Mouse (Mus musculus): ENCODE data around the gene Mgat2. TPM values are rescaled to one million over a fixed set of nuclear protein-coding genes. Genes with fewer than 3 reads are reported as not detected.
A peak's percentile ranks its signal among the peaks of the same experiment; 100 is the strongest.

Gene Mgat2
- total RNA-seq, 2 experiments from 2014 or later = 34.3 to 35.4 TPM

- no peak for DNase-seq (ENCODE audit: low spot score in 2 of 2)
These were observed 26.4 kb downstream of the Mgat2 start for GRCm38 (mm10) chr12:69210056-69210979.

DNA sequence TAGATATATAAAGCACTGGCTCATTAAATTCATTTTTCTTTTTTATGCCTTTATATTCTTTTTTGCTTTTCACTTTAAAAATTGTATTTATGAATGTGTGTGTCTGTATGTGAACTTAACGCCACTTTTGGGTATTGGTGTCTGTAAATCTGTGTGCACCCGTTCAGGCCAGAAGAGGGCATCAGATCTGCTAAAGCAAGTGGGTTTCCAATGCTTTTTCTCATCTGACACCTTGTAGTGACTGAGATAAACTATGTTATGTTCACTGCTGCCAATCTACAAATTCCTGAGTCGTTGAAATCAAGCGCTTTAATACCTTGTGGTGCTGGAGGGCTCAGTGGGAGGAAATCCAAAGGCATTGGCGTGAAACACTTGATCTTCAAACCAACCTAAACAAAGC lies 27.1 kb downstream of the Mgat2 start:
- no peak for DNase-seq (ENCODE audit: low spot score in 2 of 2)

- no peak for DNase-seq (ENCODE audit: low spot score in 2 of 2)
These were observed 29.3 kb downstream of the Mgat2 start for GRCm38 (mm10) chr12:69213186-69213777.

GRCm38 (mm10) chr12:69214393-69214792 lies 30.4 kb downstream of the Mgat2 start:
- no peak for DNase-seq (ENCODE audit: low spot score in 2 of 2)

GRCm38 (mm10) chr12:69215000-69215785 lies 31.2 kb downstream of the Mgat2 start:
- DNase-seq (ENCODE audit: low spot score in 2 of 2) = peak in 1 of 2 experiments; percentile 37

DNA sequence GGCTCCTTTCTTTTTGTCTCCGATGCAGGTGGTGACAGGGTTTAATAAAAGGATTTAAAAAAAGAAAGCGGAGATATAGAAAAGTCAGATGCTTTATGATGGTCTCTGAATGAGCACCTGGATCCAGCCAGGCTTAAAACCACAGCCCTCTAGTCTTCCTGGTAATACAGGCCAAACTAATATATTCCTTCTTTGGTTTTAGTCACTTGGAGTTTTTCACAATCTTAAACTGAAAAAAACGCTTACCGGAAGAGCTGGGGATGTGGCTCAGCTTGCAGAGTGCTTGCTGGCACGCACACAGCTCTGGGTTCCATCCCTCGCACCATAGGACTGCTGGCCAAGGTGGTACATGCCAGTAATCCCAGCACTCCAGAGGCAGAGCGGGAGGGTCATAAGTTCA lies 32.6 kb downstream of the Mgat2 start:
- DNase-seq (ENCODE audit: low spot score in 2 of 2) = no peak

DNA sequence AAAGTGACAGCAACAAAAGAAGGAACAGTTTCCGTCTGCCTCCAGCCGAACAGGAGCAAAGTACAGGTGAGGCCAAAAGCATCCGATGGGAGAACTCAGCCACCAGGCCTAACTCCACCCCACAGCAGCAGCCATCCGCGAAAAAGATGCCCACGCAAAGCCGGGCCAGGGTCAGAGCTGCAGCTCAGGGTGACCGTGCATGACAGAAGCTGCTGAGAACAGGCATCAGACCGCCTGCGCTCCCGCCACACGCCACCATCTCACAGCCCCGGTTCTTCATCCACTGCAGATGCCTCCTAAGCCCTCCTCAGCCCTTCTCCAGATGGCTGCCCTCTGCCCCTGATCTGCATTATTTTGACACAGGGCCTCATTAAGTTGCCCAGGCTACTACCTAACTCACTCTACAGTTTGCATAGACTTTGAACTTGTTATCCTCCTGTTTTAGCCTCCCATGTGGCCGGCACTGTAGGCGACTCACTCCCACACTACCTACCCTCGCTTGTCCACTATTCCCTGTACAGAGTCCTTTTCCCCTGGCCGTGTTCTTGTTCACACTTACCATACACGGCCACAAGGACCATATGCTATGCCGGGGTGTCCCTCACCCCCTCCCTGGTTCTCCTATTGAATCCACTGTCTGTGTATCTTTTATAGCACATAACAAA lies 36.8 kb downstream of the Mgat2 start:
- no peak for DNase-seq (ENCODE audit: low spot score in 2 of 2)

GRCm38 (mm10) chr12:69227776-69228466 lies 44.0 kb downstream of the Mgat2 start, which contains the start of gene Pole2:
Pole2 (minus strand) TSS chr12:69228195.
- DNase-seq (ENCODE audit: low spot score in 2 of 2) = peak; percentile 88 to 92

DNA sequence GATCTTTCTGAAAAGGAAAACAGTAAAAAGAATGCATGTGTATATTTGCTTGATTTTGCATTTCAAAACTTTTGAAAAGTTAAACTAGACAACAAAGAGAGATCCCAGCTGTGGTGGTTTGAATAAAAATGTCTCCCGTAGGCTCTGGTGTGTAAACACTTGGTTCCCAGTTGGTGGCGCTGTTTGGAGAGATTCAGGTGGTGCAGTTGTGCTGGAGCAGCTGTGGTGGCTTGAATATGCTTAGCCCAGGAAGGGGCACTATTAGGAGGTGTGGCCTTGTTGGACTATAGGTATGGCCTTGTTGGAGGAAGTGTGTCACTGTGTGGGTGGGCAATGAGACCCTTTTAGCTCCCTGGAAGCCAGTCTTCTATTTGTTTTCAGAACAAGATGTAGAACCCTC lies 45.3 kb downstream of the Mgat2 start:
- DNase-seq (ENCODE audit: low spot score in 2 of 2) = no peak

- no peak for DNase-seq (ENCODE audit: low spot score in 2 of 2)
These were observed 51.8 kb downstream of the Mgat2 start for GRCm38 (mm10) chr12:69235782-69236181.

Small RNAs within 50 kb of the gene (microRNA-seq; reads per million reads assigned to microRNA genes)
- gene Gm47287 (not detected), gene Gm47295 (not detected)

Other genes with a start within 250 kb of the Mgat2 start
- 1,000 to 10,000 TPM; 1,550 to 1,635 TPM for gene Rps29, start 25.0 kb upstream of the Mgat2 start, total RNA-seq (2021)
- gene Lrr1, start 15.3 kb upstream of the Mgat2 start, total RNA-seq (2021) = 1 to 10 TPM; 1.5 to 3.8 TPM
- 100 to 1,000 TPM; 310 to 322 TPM for gene Rpl36al, start 74 bp upstream of the Mgat2 start, total RNA-seq (2021)
- gene Gm49383, start 12.9 kb downstream of the Mgat2 start, total RNA-seq (2021) = 1 to 10 TPM; 5.2 to 6.2 TPM
- 1 to 10 TPM; 1.4 to 1.7 TPM for gene Dnaaf2, start 14.3 kb downstream of the Mgat2 start, total RNA-seq (2021)
- 1 to 10 TPM; 5.3 to 6.2 TPM for gene Gm49384, start 20.1 kb downstream of the Mgat2 start, total RNA-seq (2021)
- 1 to 10 TPM; 6.1 to 6.9 TPM for gene Pole2, start 44.0 kb downstream of the Mgat2 start, total RNA-seq (2021)
- gene Klhdc1, start 57.0 kb downstream of the Mgat2 start, total RNA-seq (2021) = 1 to 10 TPM; 7.1 to 8.7 TPM
- 10 to 100 TPM; 72.3 to 74.8 TPM for gene Klhdc2, start 112.5 kb downstream of the Mgat2 start, total RNA-seq (2021)
- gene Nemf, start 173.0 kb downstream of the Mgat2 start, total RNA-seq (2021) = 10 to 100 TPM; 30.0 to 33.5 TPM
- 10 to 100 TPM; 72.6 to 77.6 TPM for gene Arf6, start 188.0 kb downstream of the Mgat2 start, total RNA-seq (2021)
- under 1 TPM in 1 of 2 experiments, not detected in 1; 0.81 TPM for gene Gm9887, start 188.3 kb downstream of the Mgat2 start, total RNA-seq (2021)